Mouse (Mus musculus) liver, embryonic 14.5 days (tissue): Measurements from ENCODE around the gene Rinl.

Experiments used
- CTCF ChIP-seq: IDR thresholded peaks from 2 replicates; pipeline ENCODE4 v1.5.1; 2016; ENCODE audit warnings: antibody characterized with exemption, low read depth, control low read depth
- EP300 ChIP-seq: IDR thresholded peaks from 2 replicates; pipeline ENCODE4 v1.6.1; 2016; ENCODE audit warnings: antibody characterized with exemption, low read depth

DNA sequence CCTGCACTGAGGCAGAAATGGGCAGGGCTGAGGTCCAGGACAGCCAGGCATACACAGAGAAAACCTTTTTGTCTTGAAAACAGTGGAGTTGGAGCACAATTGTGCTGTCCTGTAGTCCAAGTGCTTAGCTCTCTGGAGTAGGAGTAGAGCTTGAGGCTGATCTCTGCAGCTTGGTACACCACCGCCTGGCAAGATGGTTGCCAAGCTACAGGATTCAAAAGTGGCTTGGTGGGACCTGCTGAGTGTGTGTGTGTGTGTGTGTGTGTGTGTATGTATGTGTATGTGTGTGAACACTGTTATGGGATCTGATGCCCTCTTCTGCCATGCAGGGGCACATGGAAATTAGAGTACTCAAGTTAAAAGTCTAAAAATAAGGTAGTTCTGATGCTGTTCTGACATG is 33.8 kb downstream of the Rinl start:
- TF ChIP-seq CTCF (no peak), EP300 (no peak)
